Mouse (Mus musculus): Measurements from ENCODE around the gene Slit3.

Gene Slit3

DNA sequence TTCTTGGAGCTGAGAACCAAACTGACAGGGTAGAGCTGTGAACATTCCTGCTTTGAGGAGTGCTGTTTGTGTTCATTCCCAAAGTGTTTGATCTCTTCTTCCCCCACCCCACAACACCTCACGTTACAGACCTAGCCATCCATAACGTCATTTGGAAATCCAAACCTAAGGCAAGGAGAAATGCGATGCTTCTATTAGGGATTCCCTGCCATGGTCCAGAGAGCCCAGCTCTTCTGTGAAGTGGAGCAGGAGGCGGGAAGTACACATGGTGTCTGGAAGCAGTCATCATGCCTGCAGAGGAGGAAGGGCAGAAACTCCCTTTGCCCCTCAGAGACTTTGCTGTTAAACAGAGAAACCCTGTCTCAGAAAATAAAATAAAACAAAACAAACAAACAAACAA is 555.7 kb downstream of the Slit3 start:
- Histone ChIP-seq H3K36me3 (ENCODE audit: insufficient read depth, low read length) (no peaks in the 10 kb centered on the region), H3K4me3 (replicated peaks; ENCODE audit: low read length) (no peak overlapping the region), H3K27me3 (ENCODE audit: insufficient read depth, low read length) (no peaks in the 10 kb centered on the region; the same call in 1 of the 2 replicates), H3K4me1 (replicated peaks; ENCODE audit: low read depth, low read length) (no peaks in the 10 kb centered on the region), H3K9me3 (ENCODE audit: low read length) (no peaks in the 10 kb centered on the region)
- no peak for TF ChIP-seq NANOG (IDR thresholded peaks at IDR 0.05; ENCODE audit: borderline replicate concordance, low read length)
- no peak for TF ChIP-seq CTCF (conservative IDR thresholded peaks at IDR 0.05; ENCODE audit: low read length)
- TF ChIP-seq POU5F1 (IDR thresholded peaks at IDR 0.05; ENCODE audit: borderline replicate concordance, low read length), result no peak

DNA sequence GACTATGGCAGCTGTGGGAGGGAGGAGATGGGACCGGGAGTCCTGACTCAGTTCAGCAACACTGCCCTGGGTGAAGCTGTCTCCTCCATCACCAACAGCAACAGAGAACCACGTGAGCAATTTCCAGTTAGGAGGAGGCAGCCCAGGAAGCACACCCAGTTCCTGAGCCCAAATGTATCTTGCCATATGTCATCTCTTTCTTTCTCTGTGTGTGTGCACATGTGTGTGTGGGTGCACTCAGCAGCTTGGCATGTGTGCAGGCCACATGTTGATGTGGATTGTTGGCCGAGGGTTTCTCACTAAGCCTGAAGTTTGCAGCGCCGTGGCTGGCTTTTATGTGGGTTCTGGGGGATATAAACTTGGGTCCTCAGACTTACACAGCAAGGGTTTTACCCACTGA is 559.0 kb downstream of the Slit3 start:
- peaks cover 4% of the 10 kb centered on the region for H3K27me3 ChIP-seq (ENCODE audit: insufficient read depth, low read length)
- H3K36me3 ChIP-seq (ENCODE audit: insufficient read depth, low read length), result no peaks in the 10 kb centered on the region
- H3K4me1 ChIP-seq (replicated peaks; ENCODE audit: low read depth, low read length), result no peaks in the 10 kb centered on the region
- H3K4me3 ChIP-seq (replicated peaks; ENCODE audit: low read length), result no peak overlapping the region
- TF ChIP-seq CTCF (conservative IDR thresholded peaks at IDR 0.05; ENCODE audit: low read length), result no peak
- no peak for TF ChIP-seq POU5F1 (IDR thresholded peaks at IDR 0.05; ENCODE audit: borderline replicate concordance, low read length)
- no peak for TF ChIP-seq NANOG (IDR thresholded peaks at IDR 0.05; ENCODE audit: borderline replicate concordance, low read length)
- H3K9me3 ChIP-seq (ENCODE audit: low read length), result no peaks in the 10 kb centered on the region

DNA sequence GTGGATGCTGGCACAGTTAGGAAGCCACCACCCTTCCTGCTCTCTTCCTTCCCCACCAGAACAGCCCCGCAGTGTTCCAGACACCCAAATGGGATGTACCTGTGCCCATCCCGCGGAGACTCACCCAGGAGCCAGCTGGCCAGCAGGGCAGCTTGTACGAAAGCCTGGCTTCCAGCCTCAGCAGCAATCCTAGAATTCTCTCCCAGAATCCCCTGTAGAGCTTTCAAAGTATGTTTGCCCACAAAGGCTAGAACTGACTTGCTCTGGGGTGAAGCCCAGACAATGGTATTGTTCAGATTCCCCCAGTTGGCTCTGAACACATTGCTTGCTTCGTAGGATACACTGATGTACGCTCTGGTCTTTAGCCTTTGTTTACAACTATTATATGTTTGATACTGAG is 566.3 kb downstream of the Slit3 start:
- H3K27me3 ChIP-seq (ENCODE audit: insufficient read depth, low read length), result peaks cover 4% of the 10 kb centered on the region
- H3K4me3 ChIP-seq (replicated peaks; ENCODE audit: low read length), result no peak overlapping the region
- H3K4me1 ChIP-seq (replicated peaks; ENCODE audit: low read depth, low read length), result no peaks in the 10 kb centered on the region
- no peaks in the 10 kb centered on the region for H3K36me3 ChIP-seq (ENCODE audit: insufficient read depth, low read length)
- TF ChIP-seq POU5F1 (IDR thresholded peaks at IDR 0.05; ENCODE audit: borderline replicate concordance, low read length) (no peak), NANOG (IDR thresholded peaks at IDR 0.05; ENCODE audit: borderline replicate concordance, low read length) (no peak), CTCF (conservative IDR thresholded peaks at IDR 0.05; ENCODE audit: low read length) (no peak)
- peaks cover 8% of the 10 kb centered on the region for H3K9me3 ChIP-seq (ENCODE audit: low read length)

DNA sequence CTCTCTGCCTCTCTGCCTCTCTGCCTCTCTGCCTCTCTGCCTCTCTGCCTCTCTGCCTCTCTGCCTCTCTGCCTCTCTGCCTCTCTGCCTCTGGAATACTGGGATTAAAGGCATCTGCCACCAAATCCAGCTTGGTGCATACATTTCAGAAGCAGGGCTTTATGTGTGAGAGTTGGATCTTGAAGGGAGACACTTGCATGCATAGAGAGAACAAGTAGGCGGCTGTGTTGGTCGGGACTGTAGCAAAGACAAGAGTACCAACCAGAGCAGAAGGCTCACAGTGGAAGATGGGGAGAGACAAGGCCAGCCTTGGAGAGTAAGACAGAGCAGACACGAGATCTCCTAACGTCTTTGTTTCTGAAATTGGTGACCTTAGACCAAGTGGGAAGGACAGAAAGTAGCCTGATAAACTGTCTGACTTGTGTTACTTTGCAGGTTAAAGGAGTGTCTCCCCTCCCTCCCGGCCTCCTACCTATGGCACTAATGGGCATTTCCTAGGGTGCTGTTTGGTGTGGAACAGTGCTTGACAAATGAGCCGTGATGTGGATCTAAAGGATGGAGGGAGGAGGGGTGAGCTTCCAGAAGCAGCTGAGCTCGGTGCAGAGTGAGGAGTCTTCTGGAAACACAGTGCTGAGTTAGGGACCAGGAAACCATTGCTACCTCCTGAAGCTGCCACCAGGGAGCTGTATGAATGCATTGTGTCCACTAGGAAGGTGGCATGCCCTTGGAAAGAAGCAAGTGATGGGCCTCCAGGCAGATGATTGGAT is 569.7 kb downstream of the Slit3 start:
- TF ChIP-seq CTCF (conservative IDR thresholded peaks at IDR 0.05; ENCODE audit: low read length) (no peak), NANOG (IDR thresholded peaks at IDR 0.05; ENCODE audit: borderline replicate concordance, low read length) (no peak), POU5F1 (IDR thresholded peaks at IDR 0.05; ENCODE audit: borderline replicate concordance, low read length) (no peak)
- Histone ChIP-seq H3K27me3 (ENCODE audit: insufficient read depth, low read length) (peaks cover 4% of the 10 kb centered on the region), H3K9me3 (ENCODE audit: low read length) (peaks cover 8% of the 10 kb centered on the region), H3K4me1 (replicated peaks; ENCODE audit: low read depth, low read length) (peaks cover 19% of the 10 kb centered on the region), H3K4me3 (replicated peaks; ENCODE audit: low read length) (no peak overlapping the region), H3K36me3 (ENCODE audit: insufficient read depth, low read length) (no peaks in the 10 kb centered on the region)

DNA sequence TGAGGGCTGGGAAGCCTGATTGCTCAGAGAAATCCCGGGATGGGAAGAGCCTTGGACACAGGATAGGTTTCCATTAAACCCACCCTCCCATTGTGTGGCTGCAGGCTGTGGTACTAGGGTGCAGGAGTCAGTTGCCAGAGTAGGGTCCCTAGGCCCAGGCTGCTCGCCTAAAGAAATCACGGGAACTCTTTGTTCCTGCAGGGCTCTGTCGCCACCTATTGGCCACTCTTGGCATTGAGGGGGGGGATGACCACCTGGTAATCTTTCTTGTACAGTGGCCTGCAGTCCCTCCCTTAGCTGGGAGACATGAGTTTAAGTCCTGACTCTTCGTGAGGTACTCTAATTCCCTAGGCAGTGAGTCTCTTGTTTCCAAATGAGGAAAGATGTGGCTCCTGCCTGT is 572.1 kb downstream of the Slit3 start:
- no peak overlapping the region for H3K4me3 ChIP-seq (replicated peaks; ENCODE audit: low read length)
- no peaks in the 10 kb centered on the region for H3K36me3 ChIP-seq (ENCODE audit: insufficient read depth, low read length)
- TF ChIP-seq NANOG (IDR thresholded peaks at IDR 0.05; ENCODE audit: borderline replicate concordance, low read length), result no peak
- TF ChIP-seq CTCF (conservative IDR thresholded peaks at IDR 0.05; ENCODE audit: low read length), result peak; percentile 99
- H3K9me3 ChIP-seq (ENCODE audit: low read length), result peaks cover 8% of the 10 kb centered on the region
- H3K4me1 ChIP-seq (replicated peaks; ENCODE audit: low read depth, low read length), result peaks cover 26% of the 10 kb centered on the region
- H3K27me3 ChIP-seq (ENCODE audit: insufficient read depth, low read length), result peaks cover 4% of the 10 kb centered on the region

DNA sequence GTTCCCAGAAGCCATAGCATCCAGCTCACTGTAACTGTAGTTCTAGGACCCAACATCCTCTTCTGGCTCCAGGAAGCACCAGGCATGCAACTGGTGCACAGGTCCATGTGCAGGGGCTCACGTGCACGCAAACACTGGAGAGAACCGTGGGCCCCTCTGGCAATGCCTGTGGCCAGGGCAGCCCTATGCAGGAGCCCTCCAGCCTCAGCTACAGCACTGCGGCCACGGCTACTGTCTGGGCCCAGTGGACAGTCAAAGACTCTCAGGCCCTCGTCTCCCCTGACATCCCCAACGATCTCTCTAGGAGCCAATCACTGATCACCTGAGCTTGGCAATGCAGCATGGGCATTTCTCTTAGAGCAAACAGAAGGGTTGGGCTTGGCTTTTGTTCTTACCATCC is 572.6 kb downstream of the Slit3 start:
- peaks cover 6% of the 10 kb centered on the region for H3K9me3 ChIP-seq (ENCODE audit: low read length)
- H3K4me1 ChIP-seq (replicated peaks; ENCODE audit: low read depth, low read length), result peaks cover 31% of the 10 kb centered on the region
- no peak for TF ChIP-seq CTCF (conservative IDR thresholded peaks at IDR 0.05; ENCODE audit: low read length)
- TF ChIP-seq POU5F1 (IDR thresholded peaks at IDR 0.05; ENCODE audit: borderline replicate concordance, low read length), result no peak
- no peak for TF ChIP-seq NANOG (IDR thresholded peaks at IDR 0.05; ENCODE audit: borderline replicate concordance, low read length)
- peaks cover 4% of the 10 kb centered on the region for H3K27me3 ChIP-seq (ENCODE audit: insufficient read depth, low read length)
- no peaks in the 10 kb centered on the region for H3K36me3 ChIP-seq (ENCODE audit: insufficient read depth, low read length)
- no peak overlapping the region for H3K4me3 ChIP-seq (replicated peaks; ENCODE audit: low read length)

DNA sequence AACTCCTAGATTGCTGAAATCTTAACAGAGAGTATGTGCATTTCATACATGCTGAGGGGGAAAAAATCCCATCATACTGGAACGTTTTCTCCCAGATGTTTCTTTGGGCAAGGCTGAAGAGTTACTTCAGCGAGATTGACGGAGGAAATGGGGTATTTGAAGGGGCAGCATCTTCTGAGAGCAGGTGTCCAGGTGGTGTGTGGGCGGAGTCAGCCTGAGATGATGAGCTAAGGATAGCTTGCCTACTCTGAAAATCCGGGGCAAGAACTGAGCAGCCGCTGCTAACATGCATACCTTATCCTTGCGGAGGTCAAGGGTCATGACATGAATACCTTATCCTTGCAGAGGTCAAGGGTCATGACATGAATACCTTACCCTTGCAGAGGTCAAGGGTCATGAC is 576.5 kb downstream of the Slit3 start:
- H3K9me3 ChIP-seq (ENCODE audit: low read length), result no peaks in the 10 kb centered on the region
- peaks cover 4% of the 10 kb centered on the region for H3K27me3 ChIP-seq (ENCODE audit: insufficient read depth, low read length)
- no peak overlapping the region for H3K4me3 ChIP-seq (replicated peaks; ENCODE audit: low read length)
- no peaks in the 10 kb centered on the region for H3K36me3 ChIP-seq (ENCODE audit: insufficient read depth, low read length)
- no peak for TF ChIP-seq POU5F1 (IDR thresholded peaks at IDR 0.05; ENCODE audit: borderline replicate concordance, low read length)
- TF ChIP-seq NANOG (IDR thresholded peaks at IDR 0.05; ENCODE audit: borderline replicate concordance, low read length), result no peak
- TF ChIP-seq CTCF (conservative IDR thresholded peaks at IDR 0.05; ENCODE audit: low read length), result no peak
- peaks cover 44% of the 10 kb centered on the region for H3K4me1 ChIP-seq (replicated peaks; ENCODE audit: low read depth, low read length)

DNA sequence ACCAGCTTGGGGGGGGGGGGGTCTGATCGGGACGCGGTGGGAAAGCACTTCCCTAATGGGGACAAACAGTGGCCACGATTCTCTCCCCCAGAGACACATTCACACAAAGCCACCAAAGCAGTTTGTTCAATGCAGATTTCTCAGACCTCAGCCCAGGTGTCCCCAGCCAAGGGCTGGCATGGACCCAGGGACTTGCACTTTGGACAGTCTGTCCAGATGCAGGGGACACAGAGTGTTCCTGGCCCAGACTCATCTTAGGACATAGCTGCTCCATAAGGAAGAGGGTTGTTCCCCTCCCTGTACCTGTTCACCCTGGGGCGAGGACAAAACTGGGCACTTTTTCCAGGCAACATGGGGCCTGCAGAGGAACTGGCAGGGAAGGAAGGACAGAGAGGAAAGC is 577.9 kb downstream of the Slit3 start:
- TF ChIP-seq POU5F1 (IDR thresholded peaks at IDR 0.05; ENCODE audit: borderline replicate concordance, low read length), result no peak
- TF ChIP-seq CTCF (conservative IDR thresholded peaks at IDR 0.05; ENCODE audit: low read length), result no peak
- no peak for TF ChIP-seq NANOG (IDR thresholded peaks at IDR 0.05; ENCODE audit: borderline replicate concordance, low read length)
- H3K27me3 ChIP-seq (ENCODE audit: insufficient read depth, low read length), result peaks cover 4% of the 10 kb centered on the region
- H3K9me3 ChIP-seq (ENCODE audit: low read length), result peaks cover 5% of the 10 kb centered on the region; the same call in 1 of the 2 replicates
- no peaks in the 10 kb centered on the region for H3K36me3 ChIP-seq (ENCODE audit: insufficient read depth, low read length)
- H3K4me3 ChIP-seq (replicated peaks; ENCODE audit: low read length), result no peak overlapping the region
- peaks cover 37% of the 10 kb centered on the region for H3K4me1 ChIP-seq (replicated peaks; ENCODE audit: low read depth, low read length)

DNA sequence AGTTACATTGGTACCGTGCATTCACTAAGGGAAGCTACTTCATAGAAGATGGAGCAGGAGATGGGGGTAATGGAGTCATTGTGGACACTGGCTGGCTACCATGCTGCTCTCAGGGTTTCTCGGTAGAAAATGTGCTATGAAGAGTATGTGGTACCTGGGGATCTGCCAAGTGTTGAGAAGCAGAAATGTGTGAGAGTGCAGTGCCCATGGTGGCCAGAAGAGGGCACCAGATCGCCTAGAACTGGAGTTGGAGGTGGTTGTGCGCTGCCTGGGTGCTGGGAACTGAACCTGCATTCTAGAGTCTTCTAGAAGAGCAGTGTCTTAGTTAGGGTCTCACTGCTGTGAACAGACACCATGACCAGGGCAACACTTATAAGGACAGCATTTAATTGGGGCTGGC is 582.4 kb downstream of the Slit3 start:
- no peak overlapping the region for H3K4me3 ChIP-seq (replicated peaks; ENCODE audit: low read length)
- peaks cover 44% of the 10 kb centered on the region for H3K4me1 ChIP-seq (replicated peaks; ENCODE audit: low read depth, low read length)
- H3K27me3 ChIP-seq (ENCODE audit: insufficient read depth, low read length), result peaks cover 7% of the 10 kb centered on the region
- H3K9me3 ChIP-seq (ENCODE audit: low read length), result peaks cover 5% of the 10 kb centered on the region; the same call in 1 of the 2 replicates
- peak; percentile 75 for TF ChIP-seq CTCF (conservative IDR thresholded peaks at IDR 0.05; ENCODE audit: low read length)
- TF ChIP-seq NANOG (IDR thresholded peaks at IDR 0.05; ENCODE audit: borderline replicate concordance, low read length), result no peak
- no peaks in the 10 kb centered on the region for H3K36me3 ChIP-seq (ENCODE audit: insufficient read depth, low read length)

All from E14TG2a.4 (cell line).